Mouse (Mus musculus) limb, embryonic 11.5 days (tissue): ENCODE measurements around the gene Exoc6b. TPM values are rescaled to one million over a fixed set of nuclear protein-coding genes. Genes with fewer than 3 reads are reported as not detected.

ENCODE experiments used
- ATAC-seq: fragments of 200-750 bp; cut with Nextera tagmentation; 2 replicates; pipeline ENCODE4 v1.8.0; 2017; ENCODE audit warnings: low read depth; ENCODE audit not compliant: insufficient number of reproducible peaks, low FRiP score, low TSS enrichment
- DNase-seq: peaks from one replicate; pipeline ENCODE4 v3.0.0-alpha.2; 2015; ENCODE audit warnings: low spot score
- H3K27ac ChIP-seq: fragments of 300-500 bp; sonication (generic); replicated peaks from 2 replicates; pipeline ENCODE4 v1.5.1; 2014; ENCODE audit warnings: low read depth, mild to moderate bottlenecking, low read length
- H3K27me3 ChIP-seq: fragments of 300-500 bp; sonication (generic); 2 replicates; pipeline ENCODE4 v1.6.1; 2014; ENCODE audit warnings: mild to moderate bottlenecking, low read length, mixed read lengths; ENCODE audit not compliant: control insufficient read depth, insufficient read depth
- H3K36me3 ChIP-seq: fragments of 300-500 bp; sonication (generic); 2 replicates; pipeline ENCODE4 v1.6.1; 2014; ENCODE audit warnings: mild to moderate bottlenecking, low read length, moderate library complexity, mixed read lengths; ENCODE audit not compliant: control insufficient read depth, insufficient read depth
- H3K4me1 ChIP-seq: fragments of 300-500 bp; sonication (generic); 2 replicates; pipeline ENCODE4 v1.6.1; 2014; ENCODE audit warnings: low read length, mixed read lengths; ENCODE audit not compliant: control insufficient read depth, insufficient read depth
- H3K4me2 ChIP-seq: fragments of 300-500 bp; sonication (generic); 2 replicates; pipeline ENCODE4 v1.6.1; 2014; ENCODE audit warnings: low read depth, mild to moderate bottlenecking, moderate library complexity; ENCODE audit not compliant: severe bottlenecking
- H3K4me3 ChIP-seq: fragments of 300-500 bp; sonication (generic); 2 replicates; pipeline ENCODE4 v1.5.1; 2014; ENCODE audit warnings: low read depth, low read length
- H3K9ac ChIP-seq: fragments of 300-500 bp; sonication (generic); 2 replicates; pipeline ENCODE4 v1.6.1; 2014; ENCODE audit warnings: mild to moderate bottlenecking, low read length
- H3K9me3 ChIP-seq: fragments of 300-500 bp; sonication (generic); 2 replicates; pipeline ENCODE4 v1.6.1; 2016; ENCODE audit warnings: low read length; ENCODE audit not compliant: control insufficient read depth
- WGBS: fragments of 180-500 bp; shearing (Covaris S2); extraction: QIAGEN DNeasy Blood & Tissue Kit; methylation state at CpG from one replicate; pipeline ENCODE4 v1.1.7; 2014; 5-methylcytosine and 5-hydroxymethylcytosine counted together
- polyA plus RNA-seq: library from polyadenylated mRNA; unstranded; fragments of >200 nt; fragmentation: Nextera tagmentation; extraction: Ambion mirVana; gene quantifications from 2 replicates; pipeline ENCODE4 v1.2.1, GENCODE M21; 2014

Gene Exoc6b
- polyA plus RNA-seq, 1 experiment from 2014 or later = 30.5 TPM

DNA sequence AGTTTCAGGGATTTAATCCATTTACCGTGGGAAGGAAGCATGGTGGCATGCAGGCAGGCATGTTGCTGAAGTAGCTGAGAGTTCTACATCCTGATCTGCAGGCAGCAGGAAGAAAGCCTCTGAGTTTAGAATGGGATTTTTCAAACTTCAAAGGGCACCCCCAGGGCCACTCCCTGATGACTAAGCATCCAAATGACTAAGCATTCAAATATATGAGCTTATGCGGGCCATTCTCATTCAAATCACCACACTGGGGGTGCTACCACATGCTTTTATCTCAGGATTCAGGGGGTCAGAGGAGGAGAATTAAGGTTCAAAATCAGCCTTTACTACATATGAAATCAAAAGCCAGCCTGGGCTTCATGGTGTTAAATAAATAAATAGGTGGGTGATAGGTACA is 5.7 kb upstream of the Exoc6b start:
- Histone ChIP-seq H3K36me3 (no peaks in the 10 kb centered on the region), H3K27ac (no peak overlapping the region), H3K27me3 (no peaks in the 10 kb centered on the region), H3K4me1 (no peaks in the 10 kb centered on the region), H3K4me2 (no peak overlapping the region), H3K9ac (no peak overlapping the region), H3K4me3 (no peak overlapping the region), H3K9me3 (no peaks in the 10 kb centered on the region)
- ATAC-seq = no peak
- WGBS = 32% methylated on average over 2 of the region's 2 CpGs
- no peak for DNase-seq

- no peak overlapping the region for H3K27ac ChIP-seq
These were observed 841 bp downstream of the Exoc6b start for GRCm38 (mm10) chr6:85068322-85069022.

DNA sequence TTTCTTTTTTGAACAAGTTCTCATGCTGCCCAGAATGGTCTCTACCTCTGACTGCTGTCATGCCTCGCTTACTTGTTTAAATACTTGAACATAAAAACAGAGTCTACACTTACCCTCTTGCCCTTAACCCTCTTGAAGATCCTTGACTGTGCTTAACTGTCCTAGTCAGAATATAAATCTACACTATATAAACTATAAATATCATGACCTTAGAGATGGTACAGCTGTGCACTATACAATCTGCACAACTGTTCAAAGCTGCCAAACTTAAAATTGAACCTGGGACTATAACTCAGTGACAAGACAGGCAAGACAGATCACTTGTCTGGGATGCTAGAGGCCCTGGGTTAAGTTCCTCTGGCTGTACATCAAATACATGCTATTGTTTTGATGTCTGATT is 11.7 kb downstream of the Exoc6b start:
- Histone ChIP-seq H3K9me3 (no peaks in the 10 kb centered on the region), H3K4me1 (no peaks in the 10 kb centered on the region), H3K27me3 (no peaks in the 10 kb centered on the region), H3K36me3 (no peaks in the 10 kb centered on the region), H3K4me2 (no peak overlapping the region), H3K9ac (no peak overlapping the region), H3K27ac (no peak overlapping the region), H3K4me3 (no peak overlapping the region)
- WGBS = 86% methylated on average over 1 of the region's 1 CpGs
- ATAC-seq (no peak), DNase-seq (no peak)

More at GRCm38 (mm10) chr6:85068322-85069022, 841 bp downstream of the Exoc6b start:
- H3K9me3 ChIP-seq = no peaks in the 10 kb centered on the region
- no peaks in the 10 kb centered on the region for H3K36me3 ChIP-seq
- ATAC-seq (peak; percentile 41; the same call in 1 of the 2 replicates), DNase-seq (no peak)
- no peaks in the 10 kb centered on the region for H3K27me3 ChIP-seq
- 6% methylated on average over 17 of the region's 17 CpGs for WGBS
- peaks cover 4% of the 10 kb centered on the region; the same call in 1 of the 2 replicates for H3K4me1 ChIP-seq
- peak overlapping the region; percentile 89 for H3K9ac ChIP-seq
- H3K4me3 ChIP-seq = peak overlapping the region; percentile 93
- peak overlapping the region; percentile 89 for H3K4me2 ChIP-seq

DNA sequence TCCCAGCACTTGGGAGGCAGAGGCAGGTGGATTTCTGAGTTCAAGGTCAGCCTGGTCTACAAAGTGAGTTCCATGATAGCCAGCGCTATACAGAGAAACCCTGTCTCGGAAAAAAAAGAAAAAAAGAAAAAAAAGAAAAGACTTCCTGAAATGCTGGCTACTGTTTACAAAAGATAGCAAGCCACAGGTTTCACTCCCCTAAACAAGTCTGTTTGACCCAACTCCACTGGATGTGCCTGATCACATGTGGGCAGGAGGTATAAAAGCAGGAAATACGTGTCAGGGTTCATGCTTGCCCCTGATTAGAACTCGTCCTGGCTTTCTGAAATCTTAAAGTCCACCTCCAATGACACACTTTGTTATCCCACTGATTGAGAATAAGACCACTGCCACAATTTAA is 18.2 kb downstream of the Exoc6b start:
- no peak overlapping the region for H3K4me3 ChIP-seq
- no peaks in the 10 kb centered on the region for H3K9me3 ChIP-seq
- H3K4me2 ChIP-seq = no peak overlapping the region
- WGBS = 81% methylated on average over 4 of the region's 4 CpGs
- H3K27me3 ChIP-seq = no peaks in the 10 kb centered on the region
- no peak overlapping the region for H3K27ac ChIP-seq
- no peaks in the 10 kb centered on the region for H3K36me3 ChIP-seq
- H3K9ac ChIP-seq = no peak overlapping the region
- ATAC-seq = no peak
- no peak for DNase-seq
- H3K4me1 ChIP-seq = no peaks in the 10 kb centered on the region

- Histone ChIP-seq H3K9ac (no peak overlapping the region), H3K4me3 (no peak overlapping the region), H3K4me2 (no peak overlapping the region), H3K9me3 (no peaks in the 10 kb centered on the region), H3K27ac (no peak overlapping the region), H3K36me3 (no peaks in the 10 kb centered on the region), H3K4me1 (no peaks in the 10 kb centered on the region), H3K27me3 (no peaks in the 10 kb centered on the region)
- ATAC-seq = no peak
- DNase-seq = no peak
- 88% methylated on average over 3 of the region's 3 CpGs for WGBS
These were observed 22.8 kb downstream of the Exoc6b start for GRCm38 (mm10) chr6:85046531-85046930.

DNA sequence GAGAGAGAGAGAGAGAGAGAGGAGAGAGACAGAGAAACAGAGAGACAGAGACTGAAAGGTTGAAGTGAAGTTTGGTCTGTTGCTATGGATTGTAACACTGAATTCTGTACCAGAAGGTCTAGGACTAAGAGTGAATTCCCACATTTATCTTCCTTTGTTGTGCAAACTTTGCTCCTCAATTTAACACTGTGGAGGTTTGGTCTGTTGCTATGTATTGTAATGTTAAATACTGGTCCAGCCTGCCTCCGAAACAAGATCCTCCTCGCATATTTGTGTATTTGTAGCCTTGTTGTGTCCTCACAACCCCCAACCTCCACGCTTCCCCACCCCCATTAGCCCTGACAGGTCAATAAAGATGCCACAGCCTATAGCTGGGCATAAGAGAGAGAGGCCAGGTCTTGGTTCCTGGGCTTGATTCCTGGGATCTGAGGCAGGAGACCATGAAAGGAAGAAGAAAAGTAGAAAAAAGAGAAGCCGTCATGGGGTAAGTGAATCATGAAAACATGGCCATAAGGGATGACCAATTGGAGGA is 24.6 kb downstream of the Exoc6b start:
- no peak overlapping the region for H3K27ac ChIP-seq
- no peaks in the 10 kb centered on the region for H3K9me3 ChIP-seq
- no peaks in the 10 kb centered on the region for H3K27me3 ChIP-seq
- ATAC-seq (no peak), DNase-seq (no peak)
- H3K4me3 ChIP-seq = no peak overlapping the region
- no peaks in the 10 kb centered on the region for H3K4me1 ChIP-seq
- no peak overlapping the region for H3K4me2 ChIP-seq
- no peak overlapping the region for H3K9ac ChIP-seq
- no peaks in the 10 kb centered on the region for H3K36me3 ChIP-seq
- WGBS = 48% methylated on average over 4 of the region's 4 CpGs

DNA sequence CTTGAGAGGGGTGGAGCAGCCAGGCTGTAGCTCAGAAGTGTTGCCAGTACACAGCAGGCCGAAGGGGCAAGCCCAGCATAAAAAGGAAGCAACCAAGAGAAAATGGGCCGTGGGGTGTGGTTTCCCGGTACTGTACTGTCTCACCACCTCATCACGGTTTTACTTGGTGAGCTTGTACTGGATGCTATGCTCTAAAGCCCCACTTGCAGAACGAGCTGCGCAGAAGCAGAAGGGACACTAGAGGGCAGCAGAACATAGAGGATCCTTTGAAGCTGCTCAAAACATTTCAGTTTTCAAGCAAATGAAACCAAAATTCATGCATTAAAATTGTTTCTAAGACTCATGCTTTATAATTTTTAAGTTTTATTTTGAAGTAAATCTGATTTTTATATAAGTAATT is 31.6 kb downstream of the Exoc6b start:
- Histone ChIP-seq H3K9me3 (no peaks in the 10 kb centered on the region), H3K4me2 (no peak overlapping the region), H3K36me3 (no peaks in the 10 kb centered on the region), H3K27me3 (no peaks in the 10 kb centered on the region), H3K9ac (no peak overlapping the region), H3K4me1 (no peaks in the 10 kb centered on the region), H3K4me3 (no peak overlapping the region), H3K27ac (no peak overlapping the region)
- DNase-seq (peak; percentile 73), ATAC-seq (no peak)
- WGBS = 12% methylated on average over 6 of the region's 6 CpGs

DNA sequence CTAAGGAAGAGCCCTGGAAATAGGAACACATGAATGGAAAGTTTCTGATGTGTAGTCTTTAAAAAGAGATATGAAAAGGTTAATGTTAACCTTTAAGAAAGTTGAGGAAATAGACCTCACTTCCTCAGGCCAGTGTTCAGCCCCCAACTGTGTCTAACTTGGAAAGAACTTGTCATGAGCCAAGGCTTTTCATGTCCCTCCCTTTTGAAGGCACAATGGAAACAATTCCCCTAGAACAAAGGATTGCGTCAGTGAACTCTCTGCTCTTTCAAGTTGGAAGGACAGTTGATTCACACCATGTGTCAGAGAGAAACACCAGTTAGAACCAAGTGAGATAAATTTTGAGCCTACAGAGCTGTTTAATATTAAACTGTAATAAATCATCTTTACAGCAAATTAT is 39.6 kb downstream of the Exoc6b start:
- no peak for DNase-seq
- Histone ChIP-seq H3K27ac (no peak overlapping the region), H3K4me1 (peaks cover 4% of the 10 kb centered on the region), H3K27me3 (no peaks in the 10 kb centered on the region), H3K4me2 (no peak overlapping the region), H3K36me3 (no peaks in the 10 kb centered on the region), H3K4me3 (no peak overlapping the region), H3K9me3 (no peaks in the 10 kb centered on the region), H3K9ac (no peak overlapping the region)
- no peak for ATAC-seq
- whole genome bisulfite sequencing = 69% methylated on average over 1 of the region's 1 CpGs
